Mouse (Mus musculus): ENCODE measurements at regions not wholly inside any gene's neighbourhood (a gene's known extent, or its start where the extent isn't known, plus 50 kb on each side); places are given as distances from the start of the nearest gene placed in this dataset.

DNA sequence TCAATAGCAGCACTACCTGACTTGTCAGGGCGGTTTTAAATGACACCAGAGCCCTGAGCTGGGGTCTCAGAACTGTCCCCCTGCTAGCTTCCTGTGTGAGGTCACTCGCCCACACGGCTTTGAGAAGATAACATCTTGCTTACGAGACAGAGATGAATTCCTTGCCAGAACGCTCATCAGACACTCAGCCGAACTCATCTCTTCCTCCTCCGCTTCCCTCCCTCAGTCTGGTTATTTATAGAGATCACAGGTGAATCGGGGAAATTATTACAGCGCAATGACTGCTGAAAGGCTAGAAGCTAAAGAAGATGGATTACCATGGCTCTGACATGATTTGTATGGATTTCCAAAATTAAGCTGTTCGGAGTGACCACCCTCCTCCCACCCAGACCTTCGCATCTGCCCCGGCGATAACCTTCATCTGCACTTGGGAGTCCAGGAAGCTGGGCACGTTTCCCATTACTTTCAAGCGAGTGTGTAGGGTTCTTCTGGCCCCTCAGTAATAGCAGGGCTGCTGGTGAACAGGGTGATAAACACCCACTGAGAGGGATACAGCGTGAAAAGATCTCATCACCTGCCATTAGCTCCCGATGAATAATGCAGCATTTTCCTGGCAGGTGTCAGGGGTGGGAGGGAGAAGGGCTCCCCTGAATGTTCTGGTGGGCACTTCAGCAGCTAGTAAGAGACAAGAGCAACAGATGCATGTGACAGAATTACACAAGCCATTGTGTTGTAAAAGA is 430.4 kb downstream of the Psat1 start:
- H3K4me2 ChIP-seq (ENCODE audit: low read length) = 0 out of 2 replicates have a peak overlapping the region, but pooled peaks have one; percentile 12
- peak; percentile 25 for DNase-seq (ENCODE audit: low spot score)
- no peak overlapping the region for H3K4me3 ChIP-seq (replicated peaks; ENCODE audit: low read depth, low read length)
- H3K9me3 ChIP-seq (replicated peaks; ENCODE audit: low read length) = no peaks in the 10 kb centered on the region
- ATAC-seq (replicated peaks; ENCODE audit: low FRiP score, low read depth) = no peak
- no peak overlapping the region for H3K9ac ChIP-seq (ENCODE audit: low read depth, low read length)
- H3K36me3 ChIP-seq (ENCODE audit: insufficient read depth, low read length) = no peaks in the 10 kb centered on the region
- H3K4me1 ChIP-seq (replicated peaks; ENCODE audit: insufficient read depth, low read length) = no peaks in the 10 kb centered on the region
- 3% methylated on average over 17 of the region's 17 CpGs for WGBS
- no peaks in the 10 kb centered on the region for H3K27me3 ChIP-seq (ENCODE audit: insufficient read depth, low read length)
- no peak for TF ChIP-seq CTCF (IDR thresholded peaks at IDR 0.05; ENCODE audit: low read depth)
- no peak overlapping the region for H3K27ac ChIP-seq

DNA sequence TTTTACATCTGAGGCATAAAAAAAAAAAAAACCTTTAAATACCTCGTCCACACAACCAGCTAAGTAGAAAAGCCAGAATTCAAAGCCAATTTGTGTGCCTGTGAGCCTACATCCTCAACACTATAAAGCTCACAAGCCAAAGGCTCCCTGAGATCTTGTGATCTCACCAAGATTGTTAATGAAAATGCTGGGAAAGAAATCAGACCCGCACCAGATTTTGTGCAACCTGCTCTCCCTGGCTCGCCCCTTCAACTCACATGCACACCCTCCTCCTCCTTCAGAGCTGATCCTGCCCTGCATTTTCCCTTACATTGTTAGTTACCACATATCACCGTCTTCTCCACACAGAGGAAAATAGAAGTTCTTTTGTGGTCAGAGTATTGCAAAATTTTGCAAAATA is 433.9 kb downstream of the Psat1 start:
- no peak for TF ChIP-seq CTCF (IDR thresholded peaks at IDR 0.05; ENCODE audit: low read depth)
- H3K27me3 ChIP-seq (ENCODE audit: insufficient read depth, low read length) = no peaks in the 10 kb centered on the region
- H3K36me3 ChIP-seq (ENCODE audit: insufficient read depth, low read length) = no peaks in the 10 kb centered on the region
- no peaks in the 10 kb centered on the region for H3K9me3 ChIP-seq (replicated peaks; ENCODE audit: low read length)
- no peak for DNase-seq (ENCODE audit: low spot score)
- ATAC-seq (replicated peaks; ENCODE audit: low FRiP score, low read depth) = no peak
- H3K9ac ChIP-seq (ENCODE audit: low read depth, low read length) = no peak overlapping the region
- 84% methylated on average over 4 of the region's 4 CpGs for WGBS
- H3K4me3 ChIP-seq (replicated peaks; ENCODE audit: low read depth, low read length) = no peak overlapping the region
- no peak overlapping the region for H3K27ac ChIP-seq
- no peak overlapping the region for H3K4me2 ChIP-seq (ENCODE audit: low read length)
- no peaks in the 10 kb centered on the region for H3K4me1 ChIP-seq (replicated peaks; ENCODE audit: insufficient read depth, low read length)

- DNase-seq (ENCODE audit: low spot score) (no peak), ATAC-seq (replicated peaks; ENCODE audit: low FRiP score, low read depth) (no peak)
- no peaks in the 10 kb centered on the region for H3K9me3 ChIP-seq (replicated peaks; ENCODE audit: low read length)
- H3K4me3 ChIP-seq (replicated peaks; ENCODE audit: low read depth, low read length) = no peak overlapping the region
- no peak overlapping the region for H3K27ac ChIP-seq
- H3K27me3 ChIP-seq (ENCODE audit: insufficient read depth, low read length) = no peaks in the 10 kb centered on the region
- no peak overlapping the region for H3K4me2 ChIP-seq (ENCODE audit: low read length)
- no peak for TF ChIP-seq CTCF (IDR thresholded peaks at IDR 0.05; ENCODE audit: low read depth)
- H3K4me1 ChIP-seq (replicated peaks; ENCODE audit: insufficient read depth, low read length) = no peaks in the 10 kb centered on the region
- no peak overlapping the region for H3K9ac ChIP-seq (ENCODE audit: low read depth, low read length)
- 86% methylated on average over 1 of the region's 1 CpGs for WGBS
- H3K36me3 ChIP-seq (ENCODE audit: insufficient read depth, low read length) = no peaks in the 10 kb centered on the region
These were observed 436.7 kb downstream of the Psat1 start for GRCm38 (mm10) chr19:15510395-15510794.

GRCm38 (mm10) chr19:15502985-15503354 is 444.2 kb downstream of the Psat1 start:
- no peaks in the 10 kb centered on the region for H3K36me3 ChIP-seq (ENCODE audit: insufficient read depth, low read length)
- DNase-seq (ENCODE audit: low spot score) (no peak), ATAC-seq (replicated peaks; ENCODE audit: low FRiP score, low read depth) (no peak)
- no peaks in the 10 kb centered on the region for H3K27me3 ChIP-seq (ENCODE audit: insufficient read depth, low read length)
- H3K9me3 ChIP-seq (replicated peaks; ENCODE audit: low read length) = no peaks in the 10 kb centered on the region
- H3K4me1 ChIP-seq (replicated peaks; ENCODE audit: insufficient read depth, low read length) = no peaks in the 10 kb centered on the region
- no peak overlapping the region for H3K27ac ChIP-seq
- H3K4me3 ChIP-seq (replicated peaks; ENCODE audit: low read depth, low read length) = no peak overlapping the region
- 72% methylated on average over 1 of the region's 1 CpGs for WGBS
- H3K4me2 ChIP-seq (ENCODE audit: low read length) = no peak overlapping the region
- TF ChIP-seq CTCF (IDR thresholded peaks at IDR 0.05; ENCODE audit: low read depth) = no peak
- H3K9ac ChIP-seq (ENCODE audit: low read depth, low read length) = no peak overlapping the region

- H3K4me2 ChIP-seq (ENCODE audit: low read length) = no peak overlapping the region
- no peak for ATAC-seq (replicated peaks; ENCODE audit: low FRiP score, low read depth)
These were observed 444.7 kb downstream of the Psat1 start for GRCm38 (mm10) chr19:15502315-15502984.

DNA sequence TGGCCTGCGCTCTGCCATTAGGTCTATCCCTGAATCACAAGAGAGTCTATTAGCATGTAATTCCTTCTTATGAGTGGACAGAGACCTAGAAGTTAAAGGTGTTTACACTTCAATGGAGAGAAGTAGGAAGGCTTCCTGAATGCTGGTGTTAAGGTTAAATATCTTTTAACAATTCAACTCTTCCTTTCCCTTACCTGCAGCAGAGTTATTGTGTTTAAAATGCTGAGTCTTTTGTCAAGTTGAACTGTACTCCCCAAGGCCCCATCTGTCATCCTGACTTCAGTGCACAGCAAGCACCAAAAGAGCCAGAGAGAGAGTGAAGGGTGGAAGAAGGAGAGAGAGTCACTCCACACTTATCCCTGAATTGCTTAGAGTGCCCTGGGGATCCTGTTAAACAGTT is 451.6 kb downstream of the Psat1 start:
- Histone ChIP-seq H3K9me3 (replicated peaks; ENCODE audit: low read length) (no peaks in the 10 kb centered on the region), H3K36me3 (ENCODE audit: insufficient read depth, low read length) (no peaks in the 10 kb centered on the region), H3K4me2 (ENCODE audit: low read length) (no peak overlapping the region), H3K27ac (no peak overlapping the region), H3K4me1 (replicated peaks; ENCODE audit: insufficient read depth, low read length) (no peaks in the 10 kb centered on the region), H3K9ac (ENCODE audit: low read depth, low read length) (no peak overlapping the region), H3K27me3 (ENCODE audit: insufficient read depth, low read length) (no peaks in the 10 kb centered on the region), H3K4me3 (replicated peaks; ENCODE audit: low read depth, low read length) (no peak overlapping the region)
- ATAC-seq (replicated peaks; ENCODE audit: low FRiP score, low read depth) (no peak), DNase-seq (ENCODE audit: low spot score) (no peak)
- TF ChIP-seq CTCF (IDR thresholded peaks at IDR 0.05; ENCODE audit: low read depth) = no peak
- WGBS = 90% methylated on average over 1 of the region's 1 CpGs

More at GRCm38 (mm10) chr19:15502315-15502984, 444.7 kb downstream of the Psat1 start:
- no peaks in the 10 kb centered on the region for H3K27me3 ChIP-seq (ENCODE audit: insufficient read depth, low read length)
- TF ChIP-seq CTCF (IDR thresholded peaks at IDR 0.05; ENCODE audit: low read depth) = no peak
- no peak overlapping the region for H3K27ac ChIP-seq
- H3K9me3 ChIP-seq (replicated peaks; ENCODE audit: low read length) = no peaks in the 10 kb centered on the region
- no peak overlapping the region for H3K4me3 ChIP-seq (replicated peaks; ENCODE audit: low read depth, low read length)
- DNase-seq (ENCODE audit: low spot score) = no peak
- no peaks in the 10 kb centered on the region for H3K36me3 ChIP-seq (ENCODE audit: insufficient read depth, low read length)
- no peaks in the 10 kb centered on the region for H3K4me1 ChIP-seq (replicated peaks; ENCODE audit: insufficient read depth, low read length)
- WGBS = 52% methylated on average over 9 of the region's 9 CpGs
- H3K9ac ChIP-seq (ENCODE audit: low read depth, low read length) = no peak overlapping the region

Measured in kidney, postnatal 0 days (tissue).